Mouse (Mus musculus): ENCODE measurements around the gene Trp53bp2. TPM values are rescaled to one million over a fixed set of nuclear protein-coding genes. Genes with fewer than 3 reads are reported as not detected.

Gene Trp53bp2
- polyA plus RNA-seq, 1 experiment from 2014 or later: 4.4 TPM

DNA sequence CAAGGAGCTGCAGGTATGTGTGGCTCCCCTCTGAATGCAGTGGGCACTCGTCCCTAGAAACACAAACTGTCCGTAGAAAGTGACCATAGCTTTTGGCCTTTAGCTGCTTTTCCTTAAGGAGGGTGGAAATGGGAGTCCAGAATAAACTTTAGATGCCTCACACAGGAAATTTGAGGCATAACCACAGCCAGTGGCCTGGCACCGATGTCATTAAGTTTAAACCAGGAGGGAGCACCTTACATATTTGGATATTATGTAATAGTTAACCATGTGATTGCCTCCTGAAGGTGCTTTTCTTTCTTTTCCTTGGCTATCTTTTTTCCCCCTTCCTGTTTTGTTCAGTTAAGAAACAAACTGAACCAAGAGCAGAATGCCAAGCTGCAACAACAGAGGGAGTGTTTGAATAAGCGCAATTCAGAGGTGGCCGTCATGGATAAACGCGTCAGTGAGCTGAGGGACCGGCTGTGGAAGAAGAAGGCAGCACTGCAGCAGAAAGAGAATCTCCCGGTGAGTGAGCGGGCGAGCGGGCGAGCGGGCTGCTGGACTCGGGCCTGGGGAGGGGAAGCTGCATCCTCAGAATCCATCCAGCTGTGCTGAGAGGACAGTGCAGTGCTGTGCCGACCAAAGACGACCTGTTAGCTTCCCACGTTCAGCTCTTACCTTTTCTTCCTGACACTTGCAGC lies 33.0 kb downstream of the Trp53bp2 start:
- peaks cover 6% of the 10 kb centered on the region; the same call in 1 of the 2 replicates for H3K36me3 ChIP-seq (ENCODE audit: control insufficient read depth, insufficient read depth)
- no peak overlapping the region for H3K9ac ChIP-seq (ENCODE audit: low read depth, low read length)
- H3K4me3 ChIP-seq (ENCODE audit: low read depth, low read length): no peak overlapping the region
- H3K9me3 ChIP-seq (replicated peaks; ENCODE audit: control insufficient read depth, low read length): no peaks in the 10 kb centered on the region
- no peak overlapping the region for H3K27ac ChIP-seq (ENCODE audit: low read length)
- no peak for ATAC-seq (ENCODE audit: low read depth)
- H3K4me2 ChIP-seq (ENCODE audit: low read depth, low read length): no peak overlapping the region
- no peaks in the 10 kb centered on the region for H3K27me3 ChIP-seq (ENCODE audit: control insufficient read depth, insufficient read depth, low read depth, low read length)
- no peaks in the 10 kb centered on the region; the same call in 1 of the 2 replicates for H3K4me1 ChIP-seq (ENCODE audit: control insufficient read depth, low read depth, low read length)
- WGBS (ENCODE audit: insufficient replicate concordance): 80% methylated on average over 18 of the region's 18 CpGs

DNA sequence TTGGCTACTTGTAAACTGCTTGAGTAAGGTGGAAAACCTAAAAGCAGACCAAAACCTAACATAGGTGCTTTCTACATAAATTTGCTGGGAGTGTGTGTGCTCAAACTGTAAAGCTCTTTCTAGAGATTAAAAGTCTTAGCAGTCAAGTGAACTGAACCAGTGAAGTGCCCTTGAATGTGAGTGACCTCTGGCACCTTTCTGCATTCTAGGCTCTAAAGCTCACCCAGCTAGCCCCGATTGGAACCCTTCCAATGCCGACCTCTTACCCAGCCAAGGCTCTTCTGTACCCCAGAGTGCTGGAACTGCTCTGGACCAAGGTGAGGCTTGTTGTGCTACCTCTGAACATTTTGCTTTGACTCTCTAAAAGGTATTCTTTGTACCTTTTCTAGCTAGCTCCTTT lies 35.1 kb downstream of the Trp53bp2 start:
- no peak for ATAC-seq (ENCODE audit: low read depth)
- H3K27ac ChIP-seq (ENCODE audit: low read length): no peak overlapping the region
- WGBS (ENCODE audit: insufficient replicate concordance): 70% methylated on average over 2 of the region's 2 CpGs
- no peak overlapping the region for H3K4me3 ChIP-seq (ENCODE audit: low read depth, low read length)
- no peaks in the 10 kb centered on the region; the same call in 1 of the 2 replicates for H3K4me1 ChIP-seq (ENCODE audit: control insufficient read depth, low read depth, low read length)
- H3K4me2 ChIP-seq (ENCODE audit: low read depth, low read length): no peak overlapping the region
- H3K27me3 ChIP-seq (ENCODE audit: control insufficient read depth, insufficient read depth, low read depth, low read length): no peaks in the 10 kb centered on the region
- H3K9ac ChIP-seq (ENCODE audit: low read depth, low read length): no peak overlapping the region
- peaks cover 14% of the 10 kb centered on the region; the same call in 1 of the 2 replicates for H3K36me3 ChIP-seq (ENCODE audit: control insufficient read depth, insufficient read depth)
- no peaks in the 10 kb centered on the region for H3K9me3 ChIP-seq (replicated peaks; ENCODE audit: control insufficient read depth, low read length)

DNA sequence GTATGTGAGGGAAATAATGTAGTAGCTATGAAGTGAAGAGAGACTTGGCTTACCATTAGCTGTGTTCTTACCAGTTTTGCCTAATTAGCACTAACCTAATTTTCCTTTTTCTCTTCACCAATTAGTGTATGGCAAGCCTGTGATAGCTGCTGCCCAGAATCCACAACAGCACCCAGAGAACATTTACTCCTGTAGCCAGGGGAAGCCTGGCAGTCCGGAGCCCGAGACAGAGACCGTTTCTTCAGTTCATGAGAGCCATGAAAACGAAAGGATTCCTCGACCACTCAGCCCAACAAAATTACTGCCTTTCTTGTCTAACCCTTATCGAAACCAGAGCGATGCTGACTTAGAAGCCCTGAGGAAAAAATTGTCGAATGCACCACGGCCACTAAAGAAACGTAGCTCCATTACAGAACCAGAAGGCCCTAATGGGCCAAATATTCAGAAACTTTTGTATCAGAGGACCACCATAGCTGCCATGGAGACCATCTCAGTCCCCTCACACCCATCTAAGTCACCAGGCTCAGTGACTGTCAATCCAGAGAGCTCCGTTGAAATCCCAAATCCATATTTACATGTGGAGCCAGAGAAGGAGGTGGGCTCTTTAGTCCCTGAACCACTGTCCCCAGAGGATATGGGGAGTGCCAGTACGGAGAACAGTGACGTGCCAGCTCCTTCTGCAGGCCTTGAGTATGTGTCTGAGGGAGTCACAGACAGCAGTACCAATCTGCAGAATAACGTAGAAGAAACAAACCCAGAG lies 39.5 kb downstream of the Trp53bp2 start:
- Histone ChIP-seq H3K36me3 (ENCODE audit: control insufficient read depth, insufficient read depth) (peaks cover 16% of the 10 kb centered on the region; the same call in 1 of the 2 replicates), H3K9me3 (replicated peaks; ENCODE audit: control insufficient read depth, low read length) (no peaks in the 10 kb centered on the region)
- WGBS (ENCODE audit: insufficient replicate concordance): 81% methylated on average over 14 of the region's 14 CpGs

DNA sequence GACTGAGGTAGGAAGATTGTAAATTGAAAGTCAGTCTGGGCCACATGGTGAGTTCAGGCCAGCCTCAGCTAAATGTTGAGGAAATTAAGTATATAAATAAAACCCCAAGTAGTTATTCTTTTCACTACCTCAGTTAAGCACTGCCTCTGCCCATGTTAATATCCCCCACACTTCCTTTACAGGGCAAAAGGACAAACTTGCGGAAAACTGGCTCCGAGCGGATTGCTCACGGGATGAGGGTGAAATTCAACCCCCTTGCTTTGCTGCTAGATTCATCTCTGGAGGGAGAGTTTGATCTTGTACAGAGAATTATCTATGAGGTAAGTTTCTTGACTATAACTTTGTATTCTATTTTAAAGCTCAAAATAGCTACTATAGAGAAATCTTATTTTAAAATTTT lies 43.5 kb downstream of the Trp53bp2 start:
- H3K4me3 ChIP-seq (ENCODE audit: low read depth, low read length): no peak overlapping the region
- no peak overlapping the region for H3K9ac ChIP-seq (ENCODE audit: low read depth, low read length)
- 78% methylated on average over 4 of the region's 4 CpGs for WGBS (ENCODE audit: insufficient replicate concordance)
- no peak overlapping the region for H3K27ac ChIP-seq (ENCODE audit: low read length)
- H3K9me3 ChIP-seq (replicated peaks; ENCODE audit: control insufficient read depth, low read length): no peaks in the 10 kb centered on the region
- H3K27me3 ChIP-seq (ENCODE audit: control insufficient read depth, insufficient read depth, low read depth, low read length): no peaks in the 10 kb centered on the region
- H3K4me2 ChIP-seq (ENCODE audit: low read depth, low read length): no peak overlapping the region
- ATAC-seq (ENCODE audit: low read depth): no peak
- no peaks in the 10 kb centered on the region for H3K4me1 ChIP-seq (ENCODE audit: control insufficient read depth, low read depth, low read length)
- peaks cover 10% of the 10 kb centered on the region; the same call in 1 of the 2 replicates for H3K36me3 ChIP-seq (ENCODE audit: control insufficient read depth, insufficient read depth)

More for the DNA sequence above, 39.5 kb downstream of the Trp53bp2 start:
- no peaks in the 10 kb centered on the region for H3K4me1 ChIP-seq (ENCODE audit: control insufficient read depth, low read depth, low read length)
- H3K27me3 ChIP-seq (ENCODE audit: control insufficient read depth, insufficient read depth, low read depth, low read length): no peaks in the 10 kb centered on the region
- ATAC-seq (ENCODE audit: low read depth): no peak
- no peak overlapping the region for H3K4me3 ChIP-seq (ENCODE audit: low read depth, low read length)
- no peak overlapping the region for H3K9ac ChIP-seq (ENCODE audit: low read depth, low read length)
- H3K4me2 ChIP-seq (ENCODE audit: low read depth, low read length): no peak overlapping the region
- H3K27ac ChIP-seq (ENCODE audit: low read length): no peak overlapping the region

DNA sequence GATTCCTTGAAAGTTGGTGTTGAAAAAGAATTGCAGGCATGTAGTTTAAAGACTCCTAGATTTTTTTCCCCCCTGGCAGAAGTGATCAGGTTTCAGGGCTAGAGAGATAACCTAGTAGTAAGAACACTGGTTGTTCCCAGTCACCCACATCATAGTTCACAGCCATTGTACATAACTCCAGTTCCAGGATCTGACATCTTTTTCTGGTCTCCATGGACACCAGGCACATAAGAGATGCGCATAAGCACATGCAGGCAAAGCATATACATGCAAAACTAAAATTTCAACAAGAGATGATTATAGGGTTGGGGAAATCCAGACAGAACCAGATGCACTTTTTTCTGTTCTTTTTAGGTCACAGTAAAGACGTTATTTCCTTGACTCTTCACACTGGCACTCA lies 46.1 kb downstream of the Trp53bp2 start:
- H3K27ac ChIP-seq (ENCODE audit: low read length): no peak overlapping the region
- no peaks in the 10 kb centered on the region; the same call in 1 of the 2 replicates for H3K4me1 ChIP-seq (ENCODE audit: control insufficient read depth, low read depth, low read length)
- no peaks in the 10 kb centered on the region for H3K27me3 ChIP-seq (ENCODE audit: control insufficient read depth, insufficient read depth, low read depth, low read length)
- H3K36me3 ChIP-seq (ENCODE audit: control insufficient read depth, insufficient read depth): no peaks in the 10 kb centered on the region; the same call in 1 of the 2 replicates
- 75% methylated on average over 2 of the region's 2 CpGs for WGBS (ENCODE audit: insufficient replicate concordance)
- no peak for ATAC-seq (ENCODE audit: low read depth)
- H3K9ac ChIP-seq (ENCODE audit: low read depth, low read length): no peak overlapping the region
- H3K4me2 ChIP-seq (ENCODE audit: low read depth, low read length): no peak overlapping the region
- no peaks in the 10 kb centered on the region for H3K9me3 ChIP-seq (replicated peaks; ENCODE audit: control insufficient read depth, low read length)
- H3K4me3 ChIP-seq (ENCODE audit: low read depth, low read length): no peak overlapping the region

DNA sequence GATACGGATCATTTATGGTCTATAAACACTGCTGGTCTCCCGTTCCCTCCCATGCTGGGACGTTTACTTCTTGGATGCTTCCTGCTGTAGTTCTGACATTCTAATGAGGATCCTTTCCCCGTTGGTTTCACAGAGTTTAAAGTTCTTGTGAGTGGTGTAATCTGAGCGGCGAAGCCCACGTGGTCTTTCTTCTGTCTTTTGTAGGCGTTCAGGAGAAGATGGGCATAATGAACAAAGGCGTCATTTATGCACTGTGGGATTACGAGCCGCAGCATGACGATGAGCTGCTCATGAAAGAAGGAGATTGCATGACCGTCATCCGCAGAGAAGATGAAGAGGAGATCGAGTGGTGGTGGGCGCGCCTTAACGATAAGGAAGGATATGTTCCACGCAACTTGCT lies 49.6 kb downstream of the Trp53bp2 start:
- 79% methylated on average over 19 of the region's 19 CpGs for WGBS (ENCODE audit: insufficient replicate concordance)
- Histone ChIP-seq H3K36me3 (ENCODE audit: control insufficient read depth, insufficient read depth) (peaks cover 2% of the 10 kb centered on the region; the same call in 1 of the 2 replicates), H3K4me1 (ENCODE audit: control insufficient read depth, low read depth, low read length) (peaks cover 4% of the 10 kb centered on the region), H3K27ac (ENCODE audit: low read length) (no peak overlapping the region), H3K9me3 (replicated peaks; ENCODE audit: control insufficient read depth, low read length) (no peaks in the 10 kb centered on the region), H3K9ac (ENCODE audit: low read depth, low read length) (no peak overlapping the region), H3K4me3 (ENCODE audit: low read depth, low read length) (no peak overlapping the region), H3K27me3 (ENCODE audit: control insufficient read depth, insufficient read depth, low read depth, low read length) (no peaks in the 10 kb centered on the region), H3K4me2 (ENCODE audit: low read depth, low read length) (no peak overlapping the region)
- no peak for ATAC-seq (ENCODE audit: low read depth)

DNA sequence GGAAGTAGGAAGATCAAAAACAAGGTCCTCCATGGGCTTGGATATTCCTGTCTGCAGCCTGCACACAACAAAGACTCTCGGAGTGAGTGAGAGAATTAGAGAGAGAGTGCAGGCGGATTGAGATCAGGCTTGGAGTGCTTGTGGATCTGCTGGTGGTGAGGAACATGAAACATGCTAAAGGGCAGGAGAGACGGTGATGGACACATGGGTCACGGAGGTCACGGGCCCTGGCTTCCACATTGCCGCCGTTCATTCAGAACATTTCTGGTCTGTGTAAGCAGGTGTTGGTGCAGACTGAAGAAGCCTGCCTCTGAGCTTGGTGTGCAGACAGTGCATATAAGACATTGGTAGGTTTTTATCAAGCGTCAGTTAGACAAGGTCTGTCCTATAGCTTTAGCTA lies 50.5 kb downstream of the Trp53bp2 start:
- no peak for ATAC-seq (ENCODE audit: low read depth)
- no peak overlapping the region for H3K9ac ChIP-seq (ENCODE audit: low read depth, low read length)
- no peak overlapping the region for H3K27ac ChIP-seq (ENCODE audit: low read length)
- peaks cover 2% of the 10 kb centered on the region; the same call in 1 of the 2 replicates for H3K36me3 ChIP-seq (ENCODE audit: control insufficient read depth, insufficient read depth)
- H3K9me3 ChIP-seq (replicated peaks; ENCODE audit: control insufficient read depth, low read length): no peaks in the 10 kb centered on the region
- WGBS (ENCODE audit: insufficient replicate concordance): 71% methylated on average over 8 of the region's 8 CpGs
- H3K27me3 ChIP-seq (ENCODE audit: control insufficient read depth, insufficient read depth, low read depth, low read length): no peaks in the 10 kb centered on the region
- peaks cover 4% of the 10 kb centered on the region for H3K4me1 ChIP-seq (ENCODE audit: control insufficient read depth, low read depth, low read length)
- no peak overlapping the region for H3K4me3 ChIP-seq (ENCODE audit: low read depth, low read length)
- no peak overlapping the region for H3K4me2 ChIP-seq (ENCODE audit: low read depth, low read length)

DNA sequence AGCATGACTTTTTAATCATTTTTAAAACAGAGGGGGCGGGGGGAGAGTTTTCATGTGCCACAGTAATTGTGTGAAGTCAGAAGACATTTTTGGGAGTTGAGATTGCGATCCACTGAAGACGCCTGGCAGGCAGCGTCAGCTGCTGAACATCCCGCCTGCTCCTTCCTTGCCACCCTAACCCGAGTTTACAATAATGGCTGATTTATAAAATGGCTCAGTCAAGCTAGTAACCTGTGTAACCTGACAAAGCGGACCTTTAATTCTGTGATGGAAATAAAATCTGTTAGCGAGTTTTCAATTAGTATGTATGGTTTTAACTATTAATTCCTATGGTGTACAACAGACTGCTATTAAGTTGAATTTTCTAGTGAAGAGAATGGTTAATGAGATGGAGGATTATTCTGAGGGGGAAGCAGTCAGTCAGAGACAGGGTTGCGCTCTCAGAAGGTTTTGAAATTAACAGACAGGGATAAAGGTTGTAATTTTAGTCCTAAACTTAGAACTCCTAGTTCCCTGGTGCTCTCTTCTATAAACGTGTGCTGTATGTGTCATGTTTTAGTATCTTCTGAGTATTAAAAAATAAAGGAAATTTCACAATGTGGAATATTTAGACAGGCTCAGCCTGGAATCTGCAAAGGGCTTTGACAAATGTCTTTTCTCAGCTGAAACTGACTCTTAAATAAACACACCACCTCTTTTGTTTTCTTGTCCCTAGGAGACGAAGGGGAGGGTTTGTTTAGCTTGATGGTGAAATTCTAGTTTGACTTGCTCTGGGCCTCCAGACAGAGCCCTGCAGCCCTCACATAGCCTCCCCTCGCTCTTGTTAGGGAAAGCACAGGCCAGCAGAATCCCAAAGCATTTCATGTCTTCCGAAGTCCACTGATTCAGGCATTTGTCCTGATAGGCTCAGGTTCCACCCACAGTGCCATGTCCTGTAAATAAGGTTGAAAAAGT lies 51.6 kb downstream of the Trp53bp2 start:
- H3K27ac ChIP-seq (ENCODE audit: low read length): peak overlapping the region; percentile 75
- 64% methylated on average over 13 of the region's 13 CpGs for WGBS (ENCODE audit: insufficient replicate concordance)

More for the DNA sequence above, 51.6 kb downstream of the Trp53bp2 start:
- no peak overlapping the region for H3K9ac ChIP-seq (ENCODE audit: low read depth, low read length)
- H3K4me1 ChIP-seq (ENCODE audit: control insufficient read depth, low read depth, low read length): peaks cover 4% of the 10 kb centered on the region
- H3K9me3 ChIP-seq (replicated peaks; ENCODE audit: control insufficient read depth, low read length): no peaks in the 10 kb centered on the region
- peaks cover 2% of the 10 kb centered on the region; the same call in 1 of the 2 replicates for H3K36me3 ChIP-seq (ENCODE audit: control insufficient read depth, insufficient read depth)
- no peak overlapping the region for H3K4me3 ChIP-seq (ENCODE audit: low read depth, low read length)
- peak; percentile 79 for ATAC-seq (ENCODE audit: low read depth)
- H3K4me2 ChIP-seq (ENCODE audit: low read depth, low read length): no peak overlapping the region
- H3K27me3 ChIP-seq (ENCODE audit: control insufficient read depth, insufficient read depth, low read depth, low read length): no peaks in the 10 kb centered on the region
